Mouse (Mus musculus) midbrain, embryonic 14.5 days (tissue): Measurements from ENCODE around the gene Leng1. TPM values are rescaled to one million over a fixed set of nuclear protein-coding genes. Genes with fewer than 3 reads are reported as not detected.
"Not testable (repeated sequence)": the region's sequence is repeated elsewhere in the genome, so short reads cannot be mapped to it uniquely, and the experiment has no call there.

ENCODE experiments used
- ATAC-seq: fragments of 200-750 bp; cut with Nextera tagmentation; 2 replicates; pipeline ENCODE4 v1.8.0; 2017; ENCODE audit warnings: moderate number of reproducible peaks, moderate library complexity; ENCODE audit not compliant: low FRiP score, low TSS enrichment
- DNase-seq: peaks from one replicate; pipeline ENCODE4 v3.0.0-alpha.2; 2015
- H3K27ac ChIP-seq: fragments of 300-500 bp; sonication (generic); replicated peaks from 2 replicates; pipeline ENCODE4 v1.5.1; 2014; ENCODE audit warnings: mild to moderate bottlenecking, low read depth, low read length, moderate library complexity
- H3K27me3 ChIP-seq: fragments of 300-500 bp; sonication (generic); 2 replicates; pipeline ENCODE4 v1.6.1; 2014; ENCODE audit warnings: low read length, control low read depth, mixed read lengths; ENCODE audit not compliant: control insufficient read depth, insufficient read depth
- H3K36me3 ChIP-seq: fragments of 300-500 bp; sonication (generic); 2 replicates; pipeline ENCODE4 v1.6.1; 2014; ENCODE audit warnings: low read length, control low read depth; ENCODE audit not compliant: control insufficient read depth, insufficient read depth
- H3K4me1 ChIP-seq: fragments of 300-500 bp; sonication (generic); 2 replicates; pipeline ENCODE4 v1.6.1; 2014; ENCODE audit warnings: mild to moderate bottlenecking, antibody characterized with exemption, low read length, control low read depth; ENCODE audit not compliant: control insufficient read depth, insufficient read depth
- H3K4me2 ChIP-seq: fragments of 300-500 bp; sonication (generic); 2 replicates; pipeline ENCODE4 v1.6.1; 2014; ENCODE audit warnings: mild to moderate bottlenecking, low read length, moderate library complexity
- H3K4me3 ChIP-seq: fragments of 300-500 bp; sonication (generic); replicated peaks from 2 replicates; pipeline ENCODE4 v1.5.1; 2014; ENCODE audit warnings: low read depth, low read length
- H3K9ac ChIP-seq: fragments of 300-500 bp; sonication (generic); replicated peaks from 2 replicates; pipeline ENCODE4 v1.6.1; 2014; ENCODE audit warnings: mild to moderate bottlenecking, low read length, moderate library complexity
- H3K9me3 ChIP-seq: fragments of 300-500 bp; sonication (generic); 2 replicates; pipeline ENCODE4 v1.6.1; 2016; ENCODE audit warnings: low read length, control low read depth, mixed read lengths; ENCODE audit not compliant: control insufficient read depth
- WGBS: fragments of 180-500 bp; shearing (Covaris S2); extraction: QIAGEN DNeasy Blood & Tissue Kit; methylation state at CpG from one replicate; pipeline ENCODE4 v1.1.7; 2014; 5-methylcytosine and 5-hydroxymethylcytosine counted together
- polyA plus RNA-seq: library from polyadenylated mRNA; unstranded; fragments of >200 nt; fragmentation: Nextera tagmentation; extraction: Ambion mirVana; gene quantifications from 2 replicates; pipeline ENCODE4 v1.2.1, GENCODE M21; 2014

Leng1 gene
- 10.6 TPM in 2 replicates for polyA plus RNA-seq

DNA sequence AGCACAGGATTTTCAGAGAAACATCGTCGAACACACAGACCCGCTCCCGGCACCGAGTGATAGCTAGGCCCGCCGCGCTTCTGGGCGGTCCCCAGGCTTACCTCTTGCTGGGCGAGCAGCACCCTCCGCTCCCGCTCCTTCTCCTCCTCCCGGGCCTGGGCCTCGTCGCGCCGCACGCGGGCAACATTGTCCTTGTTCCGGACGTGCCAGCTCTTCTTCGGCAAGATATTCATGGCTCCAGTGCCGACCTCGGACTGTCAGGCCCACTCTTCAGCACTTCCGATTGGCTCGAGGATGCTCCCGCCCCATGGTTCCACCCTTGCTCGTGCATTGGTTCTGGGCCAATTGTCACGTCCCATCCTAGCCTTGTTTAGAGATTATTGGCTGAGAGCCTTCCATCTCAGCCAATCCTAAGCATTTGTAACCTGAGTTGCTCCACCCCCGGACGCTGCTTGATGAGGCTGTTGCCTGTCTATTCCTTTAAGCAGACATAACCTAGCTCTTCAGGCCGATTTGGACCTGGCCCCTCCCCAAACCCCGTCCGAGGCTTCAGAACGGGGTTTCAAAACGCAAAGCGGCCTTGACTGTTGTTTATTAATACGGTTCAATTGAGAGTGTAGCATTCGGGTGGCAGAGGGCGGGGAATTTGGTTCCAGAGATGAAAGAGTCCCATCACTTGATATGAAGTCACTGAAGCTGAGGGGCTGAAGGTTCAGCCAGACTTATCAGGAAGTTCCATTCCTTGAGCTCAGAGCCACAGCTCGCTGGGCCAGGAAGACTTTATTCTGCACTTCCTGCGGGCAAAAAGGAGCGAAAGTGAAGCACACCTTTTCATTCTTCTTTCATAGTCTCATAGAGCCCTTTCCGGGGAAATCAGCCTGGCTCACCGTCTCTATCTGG is at the start of gene Leng1:
Gene Leng1 (minus strand): TSS at position 626 of the 900 bp plus-strand sequence.
- Histone ChIP-seq H3K9me3 (no peaks in the 10 kb centered on the region), H3K9ac (peak within 1 kb of the TSS; percentile 51), H3K36me3 (peaks cover 27% of the 10 kb centered on the region), H3K4me2 (peak within 1 kb of the TSS; percentile 76), H3K27me3 (no peaks in the 10 kb centered on the region), H3K27ac (peak within 1 kb of the TSS; percentile 69), H3K4me1 (peaks cover 7% of the 10 kb centered on the region; the same call in 1 of the 2 replicates), H3K4me3 (peak within 1 kb of the TSS; percentile 52)
- 4% methylated on average over 45 of the region's 45 CpGs for WGBS
- ATAC-seq (peak; percentile 99), DNase-seq (peak; percentile 97)

DNA sequence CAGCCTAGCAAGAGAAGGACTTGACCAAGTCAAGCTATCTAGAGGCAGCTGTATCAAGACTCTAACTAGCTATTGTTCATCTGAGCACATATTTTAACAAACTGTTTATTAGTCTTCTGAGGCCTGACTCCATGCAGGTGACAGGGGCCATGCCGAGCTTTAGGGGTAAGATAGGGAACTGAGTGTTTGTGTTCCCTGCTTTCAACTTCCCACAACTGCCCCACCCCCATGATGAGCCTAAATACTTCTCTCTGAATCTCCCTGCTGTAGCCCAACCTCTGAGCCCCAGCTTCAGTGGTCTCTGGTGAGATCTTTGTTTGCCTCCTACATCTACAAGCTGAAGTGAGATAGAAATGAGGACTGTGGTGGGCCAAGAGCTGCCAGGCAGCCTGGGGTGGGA is 49.6 kb upstream of the Leng1 start:
- 79% methylated on average over 1 of the region's 1 CpGs for WGBS
- DNase-seq, result no peak
- no peak overlapping the region for H3K27ac ChIP-seq
- no peaks in the 10 kb centered on the region for H3K36me3 ChIP-seq
- no peak for ATAC-seq
- no peaks in the 10 kb centered on the region for H3K9me3 ChIP-seq
- H3K9ac ChIP-seq, result no peak overlapping the region
- no peaks in the 10 kb centered on the region for H3K4me1 ChIP-seq
- no peak overlapping the region for H3K4me2 ChIP-seq
- no peak overlapping the region for H3K4me3 ChIP-seq
- H3K27me3 ChIP-seq, result no peaks in the 10 kb centered on the region

DNA sequence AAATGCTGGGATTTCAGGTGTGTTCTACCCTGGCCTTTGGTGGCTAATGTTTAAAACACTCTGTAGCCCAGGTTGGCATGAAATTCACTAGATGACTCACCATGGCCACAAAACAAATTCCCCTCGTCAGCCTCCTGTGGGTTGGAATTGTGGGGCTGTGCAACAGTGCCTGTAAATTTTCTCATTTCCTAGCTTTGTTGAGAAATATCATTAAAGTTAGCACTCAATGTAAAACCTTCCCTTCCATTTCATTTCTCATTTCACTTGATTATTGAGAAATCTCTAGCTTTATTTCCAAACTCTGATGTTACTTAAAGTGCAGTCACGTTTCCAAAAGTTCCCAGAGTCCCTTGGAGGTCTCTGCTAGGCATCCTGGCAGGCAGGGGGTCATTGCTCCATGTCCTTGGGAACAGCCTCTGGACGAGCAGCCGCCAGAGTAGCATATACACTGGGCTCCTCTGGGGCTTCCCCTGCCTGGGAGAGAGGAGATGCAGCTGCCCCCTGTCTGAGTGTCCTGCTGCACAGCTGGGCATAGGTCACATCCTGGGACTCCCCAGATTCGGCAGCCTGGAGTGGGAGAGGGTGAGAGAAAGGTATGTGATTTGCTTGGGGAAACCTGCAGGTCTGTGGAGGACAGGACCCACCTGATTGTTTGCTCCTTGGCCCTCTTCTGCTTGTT is 46.8 kb upstream of the Leng1 start:
- ATAC-seq, result no peak
- no peak overlapping the region for H3K9ac ChIP-seq
- no peaks in the 10 kb centered on the region for H3K27me3 ChIP-seq
- H3K9me3 ChIP-seq, result no peaks in the 10 kb centered on the region
- H3K36me3 ChIP-seq, result peaks cover 10% of the 10 kb centered on the region
- no peak for DNase-seq
- WGBS, result 33% methylated on average over 5 of the region's 5 CpGs
- no peak overlapping the region for H3K4me2 ChIP-seq
- no peak overlapping the region for H3K4me3 ChIP-seq
- no peak overlapping the region for H3K27ac ChIP-seq
- no peaks in the 10 kb centered on the region for H3K4me1 ChIP-seq

DNA sequence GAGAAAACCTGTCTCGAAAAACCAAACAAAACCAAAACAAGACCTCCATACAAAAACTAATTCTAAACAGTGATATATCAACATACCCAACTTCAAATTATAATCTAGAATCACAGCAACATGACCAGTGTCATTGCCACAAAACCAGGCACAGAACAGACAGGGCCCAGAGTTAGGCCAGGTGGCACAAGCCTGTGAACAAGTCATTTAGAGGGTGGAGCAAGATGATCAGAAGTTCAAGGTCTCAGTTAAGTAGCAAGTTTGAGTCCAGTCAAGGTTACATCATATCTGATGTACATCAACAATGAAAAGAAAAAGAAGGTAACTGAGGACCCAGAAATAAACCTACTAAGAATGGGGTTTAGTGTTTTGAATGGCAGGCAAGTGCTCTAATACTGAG is 43.4 kb upstream of the Leng1 start:
- Histone ChIP-seq H3K27ac (no peak overlapping the region), H3K36me3 (peaks cover 32% of the 10 kb centered on the region), H3K4me3 (no peak overlapping the region), H3K9me3 (no peaks in the 10 kb centered on the region), H3K4me1 (peaks cover 10% of the 10 kb centered on the region), H3K27me3 (no peaks in the 10 kb centered on the region), H3K9ac (no peak overlapping the region), H3K4me2 (no peak overlapping the region)
- WGBS, result 81% methylated on average over 1 of the region's 1 CpGs
- ATAC-seq, result no peak
- DNase-seq, result no peak

DNA sequence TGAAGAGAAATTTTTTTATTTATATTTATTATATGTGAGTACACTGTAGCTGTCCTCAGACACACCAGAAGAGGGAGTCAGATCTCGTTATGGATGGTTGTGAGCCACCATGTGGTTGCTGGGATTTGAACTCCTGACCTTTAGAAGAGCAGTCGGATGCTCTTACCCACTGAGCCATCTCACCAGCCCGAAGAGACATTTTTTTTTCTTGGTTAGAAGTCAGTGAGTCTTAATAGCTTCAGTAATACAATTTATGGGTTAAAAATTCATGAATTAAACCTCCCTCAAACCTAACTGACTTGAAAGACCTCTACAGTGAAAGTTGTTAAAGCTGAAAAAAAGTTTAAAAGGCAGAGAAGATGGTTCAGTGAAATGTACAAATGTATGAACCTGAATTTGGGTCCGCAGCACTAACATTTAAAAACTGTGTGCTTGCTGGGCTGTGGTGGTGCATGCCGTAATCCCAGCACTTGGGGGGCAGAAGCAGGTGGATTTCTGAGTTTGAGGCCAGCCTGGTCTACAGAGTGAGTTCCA is 42.9 kb upstream of the Leng1 start:
- not testable (repeated sequence) for H3K27ac ChIP-seq, DNase-seq, H3K4me2 ChIP-seq, H3K27me3 ChIP-seq, ATAC-seq, H3K9ac ChIP-seq, H3K4me3 ChIP-seq, H3K9me3 ChIP-seq
- Histone ChIP-seq H3K4me1 (peaks cover 11% of the 10 kb centered on the region), H3K36me3 (peaks cover 32% of the 10 kb centered on the region)
- WGBS, result 38% methylated on average over 5 of the region's 5 CpGs

DNA sequence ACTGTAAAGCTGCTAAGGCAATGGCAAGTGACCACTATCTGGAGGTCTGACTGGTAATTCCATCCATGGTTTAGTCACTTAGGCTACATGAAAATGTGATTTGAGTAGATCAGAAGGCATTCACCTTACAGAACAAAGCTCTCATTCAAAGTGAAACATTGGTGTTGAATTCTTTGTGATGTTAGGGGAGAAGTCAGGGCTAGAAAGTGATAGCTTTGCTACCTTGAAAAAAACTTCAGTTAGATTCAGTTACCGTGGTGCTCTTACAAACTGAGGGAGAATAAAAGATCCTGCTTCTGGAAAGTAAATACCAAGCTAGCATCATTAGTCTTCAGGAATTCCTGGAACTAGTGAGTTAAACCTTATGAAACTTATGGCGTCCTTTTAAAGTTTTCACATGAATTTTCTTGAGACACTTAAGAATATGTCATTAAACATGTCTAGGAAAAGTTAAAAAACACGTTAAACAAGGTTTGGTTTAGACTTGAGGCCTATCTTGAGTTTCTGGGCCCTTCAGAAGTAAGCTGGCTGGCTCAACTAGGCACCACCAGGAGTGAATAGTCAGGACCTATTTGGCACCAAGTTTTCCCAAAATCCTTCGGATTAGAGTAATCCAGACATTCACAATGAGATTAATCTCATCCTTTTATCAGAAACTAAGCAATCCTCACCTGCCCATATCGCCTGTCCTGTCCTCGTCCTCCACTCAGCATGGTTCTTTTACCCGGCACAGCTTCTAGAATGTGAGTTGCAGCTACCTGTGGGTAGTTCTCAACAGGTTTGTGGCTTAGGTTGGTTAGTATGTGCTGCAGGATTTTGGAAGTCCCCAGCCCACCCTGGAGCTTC is 42.2 kb upstream of the Leng1 start:
- H3K36me3 ChIP-seq, result peaks cover 32% of the 10 kb centered on the region
- no peaks in the 10 kb centered on the region for H3K27me3 ChIP-seq
- WGBS, result 30% methylated on average over 7 of the region's 7 CpGs
- no peak overlapping the region for H3K4me3 ChIP-seq
- H3K27ac ChIP-seq, result no peak overlapping the region
- ATAC-seq (no peak), DNase-seq (no peak)
- H3K4me2 ChIP-seq, result no peak overlapping the region
- no peaks in the 10 kb centered on the region for H3K9me3 ChIP-seq
- no peak overlapping the region for H3K9ac ChIP-seq
- peaks cover 13% of the 10 kb centered on the region for H3K4me1 ChIP-seq

DNA sequence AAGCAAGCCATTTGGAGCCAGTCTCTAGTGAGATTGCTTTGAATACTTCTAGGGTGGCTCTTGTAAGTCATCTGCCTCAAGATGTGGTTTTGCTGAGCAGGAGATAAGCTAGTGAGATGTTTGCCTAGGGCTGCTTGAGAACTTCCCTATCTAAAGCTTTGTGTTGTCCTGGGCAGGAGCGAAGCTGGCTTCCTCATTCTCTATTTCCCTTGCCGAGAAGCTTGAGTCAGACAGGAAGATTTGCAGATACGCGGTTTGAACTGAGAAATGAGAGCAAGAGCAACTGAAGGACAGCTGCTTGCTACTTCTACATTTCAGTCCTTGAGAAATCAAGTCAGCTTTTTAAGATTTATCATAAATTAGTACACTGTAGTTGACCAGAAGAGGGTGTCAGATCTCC is 41.4 kb upstream of the Leng1 start:
- H3K4me1 ChIP-seq, result peaks cover 13% of the 10 kb centered on the region
- no peak for ATAC-seq
- no peaks in the 10 kb centered on the region for H3K27me3 ChIP-seq
- no peak for DNase-seq
- 60% methylated on average over 4 of the region's 4 CpGs for WGBS
- no peaks in the 10 kb centered on the region for H3K9me3 ChIP-seq
- H3K4me2 ChIP-seq, result peak overlapping the region; percentile 95; the same call in 1 of the 2 replicates
- 0 out of 2 replicates have a peak overlapping the region, but pooled peaks have one; percentile 12 for H3K9ac ChIP-seq
- no peak overlapping the region for H3K27ac ChIP-seq
- H3K4me3 ChIP-seq, result no peak overlapping the region
- H3K36me3 ChIP-seq, result peaks cover 32% of the 10 kb centered on the region

DNA sequence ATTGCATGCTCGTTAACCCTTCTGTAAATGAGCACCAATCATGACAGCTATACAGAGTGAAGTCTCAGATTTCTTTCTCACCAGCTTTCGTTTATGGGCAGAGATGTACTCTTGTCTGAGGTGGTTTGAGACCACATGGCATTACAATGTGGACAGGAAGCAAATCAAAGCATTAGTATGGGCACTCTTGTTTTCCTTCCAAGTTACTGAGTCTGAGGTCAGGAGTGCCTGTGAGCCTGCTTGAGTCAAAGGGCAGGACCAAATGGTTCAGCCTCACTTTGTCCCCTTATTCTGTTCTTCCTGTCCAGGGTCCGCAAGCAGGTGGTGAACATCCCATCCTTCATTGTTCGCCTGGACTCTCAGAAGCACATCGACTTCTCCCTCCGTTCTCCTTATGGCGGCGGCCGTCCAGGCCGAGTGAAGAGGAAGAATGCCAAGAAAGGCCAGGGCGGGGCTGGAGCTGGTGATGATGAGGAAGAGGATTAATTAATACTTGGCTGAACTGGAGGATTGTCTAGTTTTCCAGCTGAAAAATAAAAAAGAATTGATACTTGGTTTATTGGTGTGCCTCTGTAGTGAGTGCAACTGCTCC is 40.8 kb upstream of the Leng1 start:
- no peak overlapping the region for H3K27ac ChIP-seq
- WGBS, result 58% methylated on average over 11 of the region's 11 CpGs

More for the DNA sequence above, 40.8 kb upstream of the Leng1 start:
- peak overlapping the region; percentile 95 for H3K4me2 ChIP-seq
- no peaks in the 10 kb centered on the region for H3K9me3 ChIP-seq
- H3K9ac ChIP-seq, result peak overlapping the region; percentile 80; the same call in 1 of the 2 replicates
- no peak for DNase-seq
- no peak for ATAC-seq
- no peaks in the 10 kb centered on the region for H3K27me3 ChIP-seq
- peak overlapping the region; percentile 84 for H3K4me3 ChIP-seq
- H3K4me1 ChIP-seq, result peaks cover 13% of the 10 kb centered on the region
- H3K36me3 ChIP-seq, result peaks cover 34% of the 10 kb centered on the region
